Mouse (Mus musculus) testis, postnatal 10 days (tissue): Measurements from ENCODE around the gene Atp8a2.
"Not testable (repeated sequence)": the region's sequence is repeated elsewhere in the genome, so short reads cannot be mapped to it uniquely, and the experiment has no call there.

ENCODE experiments used
- DNase-seq: peaks from one replicate; pipeline ENCODE4 v3.0.0; 2021; ENCODE audit warnings: low spot score

Atp8a2 gene

DNA sequence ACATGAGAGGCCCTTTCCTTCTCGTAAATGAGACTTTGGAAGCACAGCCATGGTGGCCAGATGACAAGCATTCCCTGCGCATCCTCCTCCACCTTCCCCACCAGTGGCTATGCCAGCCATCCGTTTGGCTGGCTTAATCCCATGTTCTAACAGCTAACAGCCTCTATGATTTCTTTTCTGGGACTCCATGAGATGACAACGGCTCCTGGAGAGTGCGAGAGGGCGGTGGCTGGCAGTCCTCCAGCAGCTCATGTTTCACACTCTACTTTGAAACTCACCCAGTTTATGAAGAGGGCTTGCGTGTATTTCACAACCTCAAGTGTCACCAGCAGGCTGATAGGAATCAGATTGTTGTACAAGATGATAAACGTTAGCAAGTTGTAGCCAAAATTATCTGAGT, 170.3 kb downstream of the Atp8a2 start:
- peak; percentile 67 for DNase-seq

DNA sequence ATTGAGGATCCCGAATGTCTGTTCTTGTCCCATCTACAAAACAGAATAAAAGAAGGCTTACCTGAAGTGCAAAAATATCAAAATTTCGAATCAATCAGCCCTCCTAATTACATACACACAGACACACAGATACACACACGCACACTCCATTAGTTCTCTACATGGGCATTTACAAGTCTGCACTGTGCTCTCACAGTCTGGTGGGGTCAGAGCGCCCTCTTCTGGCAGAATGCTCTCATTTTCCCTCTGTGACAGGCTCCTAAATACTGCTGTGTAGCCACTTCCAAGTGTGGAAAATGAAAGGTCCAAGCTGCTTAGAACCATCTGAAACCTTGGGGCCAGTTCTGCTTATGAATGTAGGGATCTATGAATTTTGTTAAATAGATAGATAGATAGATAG, 181.1 kb downstream of the Atp8a2 start:
- peak; percentile 88 for DNase-seq

DNA sequence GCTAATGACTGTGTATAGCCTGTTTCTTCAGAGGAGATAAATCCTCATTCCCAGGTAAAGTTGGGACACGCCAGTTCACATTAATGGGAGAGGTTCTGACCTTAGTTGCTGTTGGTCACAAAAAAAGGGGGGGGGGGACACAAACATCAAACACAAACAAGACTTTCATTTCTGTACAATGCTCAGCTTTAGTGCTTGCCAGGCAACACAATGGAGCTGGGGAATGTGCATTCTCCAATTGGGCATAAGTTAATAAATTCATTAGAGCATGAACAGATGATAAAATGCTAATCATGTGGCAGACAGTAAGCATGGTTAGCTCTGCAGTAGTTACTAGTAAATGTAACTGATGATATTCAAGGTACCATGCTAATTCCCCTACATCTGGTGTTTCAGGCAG, 195.2 kb downstream of the Atp8a2 start:
- no peak for DNase-seq

DNA sequence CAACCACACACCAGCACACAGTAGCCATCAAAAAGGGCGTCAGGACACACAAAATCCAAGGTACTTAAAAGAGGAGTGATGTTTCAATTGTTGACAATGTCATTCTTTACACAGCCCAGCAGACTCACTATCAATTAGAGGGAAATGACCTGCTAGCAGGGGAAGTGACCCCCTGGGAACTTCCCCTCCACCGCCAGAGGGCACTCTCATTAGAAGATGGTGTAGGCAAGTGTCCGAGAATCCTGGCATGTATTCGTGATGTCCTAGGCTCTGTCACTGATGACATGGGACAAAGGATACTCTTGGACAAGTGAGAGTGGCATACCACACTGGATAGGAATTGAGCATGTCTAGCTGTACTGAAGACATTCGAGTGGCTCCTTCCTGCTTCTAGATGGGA, 208.1 kb downstream of the Atp8a2 start:
- peak; percentile 45 for DNase-seq

DNA sequence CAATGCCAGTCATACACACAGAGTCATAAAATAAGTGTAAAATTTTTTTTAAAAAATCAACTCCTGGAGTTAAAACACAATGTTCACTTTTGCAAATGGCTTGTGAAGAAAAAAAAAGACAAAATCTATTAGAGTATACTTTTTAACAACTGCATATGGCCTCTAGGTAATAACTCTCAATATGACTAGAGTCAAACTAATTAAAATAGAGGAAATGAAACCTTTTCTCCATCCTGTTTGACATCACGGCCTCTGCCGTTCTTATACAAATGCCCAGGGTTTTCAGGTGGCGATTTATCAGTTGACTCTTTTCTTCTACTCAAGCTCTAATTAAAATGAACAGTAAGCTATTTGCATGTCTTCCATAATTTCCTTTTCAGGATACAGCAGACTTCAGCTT, 209.0 kb downstream of the Atp8a2 start:
- no peak for DNase-seq

DNA sequence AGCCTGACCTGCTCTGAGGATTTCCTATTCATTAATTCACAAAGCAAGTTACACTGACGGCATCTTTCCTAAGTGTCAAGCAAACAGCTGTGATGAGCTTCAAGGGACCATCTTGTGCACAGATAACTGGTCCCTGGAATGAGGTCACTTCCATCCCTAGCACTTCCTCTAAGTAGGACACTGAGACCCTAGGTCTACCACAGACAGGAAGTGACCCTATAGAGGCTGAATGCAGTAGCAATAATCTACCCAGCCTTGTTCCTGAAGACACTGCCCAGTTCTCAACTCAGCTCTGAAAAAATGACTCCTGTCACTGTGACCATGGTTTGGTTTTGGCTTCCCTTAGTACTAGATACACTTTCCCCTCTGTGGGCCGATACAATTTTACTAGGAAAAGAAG, 219.0 kb downstream of the Atp8a2 start:
- no peak for DNase-seq

DNA sequence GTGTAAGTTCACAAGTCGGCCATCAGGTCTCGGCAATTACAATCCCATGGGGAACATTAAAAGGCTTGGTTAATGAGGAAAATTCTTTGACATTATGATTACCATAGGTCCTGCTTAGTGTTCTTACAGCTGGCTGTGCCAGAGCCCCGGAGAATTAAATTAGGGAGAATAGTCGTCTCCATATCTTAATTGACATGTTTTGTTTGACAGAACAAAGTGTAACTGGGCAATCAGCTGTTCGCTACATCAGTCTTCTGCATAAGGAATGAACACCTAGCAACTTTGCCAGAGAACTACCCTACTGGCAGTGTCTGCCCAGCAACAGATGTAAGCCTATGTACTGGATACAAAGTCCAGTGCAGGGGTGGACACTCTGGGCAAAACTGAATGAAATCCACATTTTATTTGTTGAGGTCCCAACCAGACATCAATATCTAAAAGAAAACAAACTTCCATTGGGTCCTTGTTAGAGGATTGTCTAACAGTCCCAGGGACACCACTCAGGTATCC, 225.7 kb downstream of the Atp8a2 start:
- DNase-seq = no peak

DNA sequence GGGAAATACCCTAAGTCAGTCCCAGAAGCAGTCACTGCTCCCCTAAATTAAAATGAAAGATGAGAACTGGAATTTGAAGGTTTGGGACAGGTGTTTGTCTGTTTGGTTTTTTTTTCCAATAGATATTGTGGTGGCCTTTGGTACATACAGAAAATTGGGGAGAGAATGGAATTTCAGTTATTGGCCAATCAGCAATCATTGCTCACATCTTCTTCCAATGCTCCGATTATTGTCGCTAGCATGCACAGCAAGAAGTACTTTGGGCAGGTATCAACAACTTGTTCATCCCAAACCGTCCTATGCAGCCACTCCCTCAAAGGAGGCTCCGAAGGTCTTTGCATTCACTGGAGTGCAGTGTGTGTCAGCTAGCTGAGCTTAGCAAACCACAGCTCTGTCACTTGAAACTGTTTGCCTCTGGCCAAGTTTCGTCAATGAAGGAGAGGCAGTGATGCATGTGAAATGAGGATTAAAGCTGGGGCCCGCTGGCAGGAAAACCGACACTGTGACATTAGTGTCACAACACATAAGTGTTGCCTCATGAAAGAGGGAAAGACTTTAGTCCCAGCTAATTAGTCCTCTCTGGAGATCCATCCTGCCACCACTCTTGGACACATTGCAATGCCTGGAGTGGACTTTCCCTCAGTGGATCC, 227.4 kb downstream of the Atp8a2 start:
- DNase-seq = no peak

DNA sequence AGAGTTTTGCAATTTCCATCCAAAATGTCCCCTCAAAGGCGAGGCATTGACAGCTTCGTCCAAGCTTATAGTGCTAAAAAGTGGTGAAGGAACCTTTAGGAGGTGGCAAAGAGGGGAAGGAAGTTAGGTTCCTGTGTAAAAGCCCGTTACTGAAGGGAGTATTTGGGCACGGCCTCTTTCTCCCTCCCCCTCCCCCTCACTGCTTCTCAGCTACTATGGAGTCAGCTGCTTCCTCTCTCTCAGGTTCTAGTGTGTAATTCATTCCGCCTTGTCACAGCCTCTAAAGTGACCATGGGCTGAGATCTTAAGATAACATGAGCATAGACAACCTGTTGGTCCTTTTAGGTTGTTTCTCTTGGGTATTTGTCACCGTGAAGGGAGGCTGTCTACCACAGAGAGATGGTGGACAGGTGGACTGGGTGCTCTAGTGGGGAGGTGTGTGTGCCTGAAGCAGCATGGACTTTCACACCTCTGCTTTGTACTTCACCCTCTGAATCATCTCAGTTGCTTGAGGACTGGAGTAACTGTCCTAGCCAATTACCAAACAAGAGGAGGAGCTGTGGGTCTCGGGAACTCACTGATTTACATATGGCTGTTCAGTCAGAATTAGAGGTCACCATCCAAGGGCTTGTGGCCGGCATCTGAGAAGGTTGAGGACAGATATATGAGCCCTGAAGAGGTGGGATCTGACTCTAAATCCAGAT, 229.0 kb downstream of the Atp8a2 start:
- DNase-seq = no peak

DNA sequence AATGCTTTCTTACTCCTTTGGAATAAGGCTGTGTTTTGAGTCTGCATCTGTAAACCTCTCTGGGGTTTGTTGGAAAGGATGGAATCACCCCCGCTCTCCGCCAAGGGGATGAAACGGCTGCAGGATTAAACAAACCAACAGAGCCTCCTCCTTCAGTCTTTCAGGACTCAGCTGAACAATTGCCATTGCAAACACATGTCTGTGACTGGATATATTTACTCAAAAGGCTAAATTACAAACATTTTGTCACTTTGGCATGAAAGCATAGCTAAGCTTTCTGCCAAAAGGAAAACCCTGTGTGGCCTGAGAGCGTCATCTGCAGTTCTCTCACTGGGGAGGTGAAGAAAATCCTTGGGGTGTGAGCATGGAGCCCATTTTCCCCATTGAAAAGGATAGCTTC, 230.0 kb downstream of the Atp8a2 start:
- DNase-seq = no peak

DNA sequence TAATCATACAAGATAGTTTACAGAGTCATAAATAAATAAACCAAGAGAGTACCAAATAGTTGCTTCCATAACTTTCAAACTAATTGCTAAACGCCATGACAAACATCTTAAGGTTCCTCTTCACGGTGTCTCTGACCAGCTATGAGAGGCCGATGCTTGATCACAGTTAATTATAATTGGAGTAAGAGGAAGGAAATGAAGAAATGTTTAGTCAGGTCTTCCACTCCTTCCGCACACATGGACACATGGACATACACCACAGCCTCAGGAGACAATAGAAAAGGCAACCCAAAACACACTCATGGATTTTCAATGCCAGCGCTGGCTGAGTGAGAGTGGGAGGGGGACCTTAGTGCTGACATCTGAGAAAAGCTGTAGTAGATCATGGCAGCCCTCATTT, 232.4 kb downstream of the Atp8a2 start:
- DNase-seq = no peak

DNA sequence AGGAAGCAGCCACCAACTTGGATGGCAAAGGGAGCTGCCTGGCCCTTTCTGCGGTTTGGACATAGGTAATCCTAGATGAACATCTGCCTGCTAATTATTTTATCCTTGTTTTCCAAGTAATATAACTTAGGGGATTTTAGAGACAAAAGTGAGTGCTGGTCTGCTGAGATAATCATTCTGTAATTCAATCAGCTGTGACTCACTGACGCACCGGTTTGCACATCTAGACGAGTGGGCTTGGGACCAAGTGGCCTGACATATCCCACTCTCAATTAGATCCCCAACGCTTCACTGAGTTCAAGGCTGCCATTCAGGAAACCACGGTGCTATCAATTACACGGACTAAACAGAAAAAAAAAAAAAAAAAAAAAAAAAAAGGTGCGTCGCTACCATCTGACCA, 236.0 kb downstream of the Atp8a2 start:
- no peak for DNase-seq

DNA sequence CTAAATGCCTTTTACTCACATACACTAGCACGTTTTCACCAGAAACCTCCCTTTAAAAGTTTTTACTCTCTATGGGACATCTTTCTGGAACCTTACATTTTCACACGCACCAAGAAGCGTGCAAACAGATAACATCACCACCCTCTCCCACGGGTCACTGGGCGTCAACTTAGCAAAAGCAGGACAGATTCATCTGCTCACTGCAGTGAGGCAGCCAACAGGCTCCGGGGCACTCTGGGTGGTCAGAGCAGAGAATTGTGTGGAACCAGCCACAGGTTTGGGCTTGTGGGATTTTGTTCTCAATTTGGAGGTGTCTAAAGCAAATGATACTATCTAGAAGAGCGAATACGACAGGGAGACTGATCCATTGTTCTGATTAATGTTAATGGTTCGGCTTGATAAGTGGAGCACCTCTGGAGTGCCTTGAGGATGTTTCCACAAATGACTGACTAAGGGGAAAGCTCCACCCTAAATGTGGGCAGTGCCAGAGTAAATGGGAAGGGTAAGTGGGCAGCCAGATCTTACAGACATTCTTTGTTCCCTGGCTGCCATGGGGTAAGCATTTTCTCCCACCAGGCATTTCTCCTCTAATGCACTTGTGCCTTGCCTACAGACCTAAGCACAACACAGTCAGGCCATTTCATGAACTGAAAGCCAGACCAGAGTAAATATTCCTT, 236.6 kb downstream of the Atp8a2 start:
- no peak for DNase-seq

DNA sequence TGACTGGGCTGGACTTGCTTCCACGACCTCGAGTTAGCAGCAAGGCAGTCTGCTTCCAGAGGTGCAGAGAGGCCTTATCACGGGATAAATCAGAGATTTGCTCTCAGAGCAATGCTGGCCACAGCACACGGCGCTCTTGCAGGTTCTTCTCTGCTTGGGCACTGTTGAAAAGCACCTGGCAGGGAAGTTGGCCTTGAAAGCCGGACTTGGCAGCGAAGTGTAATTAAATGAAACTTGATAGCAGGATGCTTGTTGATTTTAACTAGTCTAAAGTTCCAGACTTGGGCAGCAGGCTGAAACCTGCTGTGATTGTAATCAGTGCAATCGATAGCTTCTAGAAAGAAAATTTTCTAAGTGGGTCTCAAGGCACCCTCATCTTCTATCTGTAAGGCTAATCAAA, 237.3 kb downstream of the Atp8a2 start:
- no peak for DNase-seq

DNA sequence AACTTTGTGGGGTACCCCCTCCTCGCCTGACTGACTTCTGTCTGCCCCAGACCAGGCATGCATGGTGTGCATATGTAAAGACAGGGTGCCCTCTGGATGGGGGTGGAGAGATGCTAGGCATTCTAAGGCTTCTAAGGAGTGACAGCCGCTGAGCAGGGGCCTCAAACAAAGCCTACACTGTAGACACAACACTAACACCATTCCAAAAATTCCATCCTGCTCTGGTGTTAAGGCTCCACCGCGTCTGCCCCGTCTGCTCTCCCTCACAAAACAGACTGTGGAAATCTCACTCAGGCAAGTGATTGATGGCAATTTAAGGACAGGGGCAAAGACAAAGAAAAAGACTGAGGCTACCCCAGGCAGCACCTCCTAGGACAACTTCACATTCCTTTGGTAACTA, 247.0 kb downstream of the Atp8a2 start:
- DNase-seq = no peak

DNA sequence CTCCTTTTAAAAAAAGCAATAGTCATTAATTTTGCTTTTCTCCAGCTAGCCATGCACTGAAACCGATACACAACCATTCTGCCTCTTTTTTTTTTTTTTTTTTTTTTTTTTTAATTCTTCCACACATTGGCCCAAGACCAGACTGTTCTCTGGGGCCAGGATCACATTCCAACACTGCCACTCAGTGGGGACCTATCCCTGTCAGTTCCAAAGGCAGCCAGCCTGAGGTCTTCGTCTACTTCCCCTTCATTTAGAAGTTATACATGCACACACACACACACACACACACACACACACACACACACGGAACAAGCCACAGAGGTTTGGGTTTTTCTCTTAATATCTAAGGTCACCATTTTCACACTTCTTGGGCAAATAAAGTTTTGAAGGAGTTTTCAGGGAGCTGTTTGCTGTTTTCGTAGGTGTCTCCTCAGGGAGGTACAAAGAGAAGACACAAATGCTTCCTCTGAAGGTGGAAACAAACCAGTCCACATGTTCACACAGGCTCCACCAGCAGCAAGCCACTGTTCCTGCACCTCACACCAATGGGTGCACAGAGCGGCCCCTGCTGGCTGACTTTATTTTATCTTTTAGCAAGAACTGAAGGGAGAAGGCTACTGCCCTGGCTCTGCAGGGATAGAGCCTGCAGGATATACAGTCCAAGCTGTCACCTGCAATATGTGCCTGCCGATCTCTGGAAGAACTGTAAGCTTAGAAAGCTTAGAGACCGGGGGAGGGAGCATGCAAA, 253.9 kb downstream of the Atp8a2 start:
- DNase-seq = peak; percentile 90

DNA sequence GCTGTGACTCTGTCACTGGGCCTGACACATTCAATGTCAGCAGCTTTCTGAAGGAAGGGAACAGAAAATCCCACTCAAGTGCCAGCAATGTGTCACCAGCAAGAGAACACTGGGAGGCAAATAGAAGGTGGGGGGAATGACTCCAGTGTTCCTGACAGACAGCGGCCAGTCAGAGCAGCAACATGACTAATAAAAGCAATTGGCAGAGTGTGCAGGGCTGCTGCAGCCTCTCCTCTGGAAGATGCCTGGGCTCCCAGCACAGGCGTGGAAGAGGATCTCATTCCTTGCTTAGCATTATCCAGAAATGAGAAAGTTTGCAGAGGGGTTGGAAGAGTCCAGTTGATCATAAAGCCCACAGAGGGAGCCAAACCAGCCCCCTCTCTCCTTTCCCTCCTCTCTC, 254.8 kb downstream of the Atp8a2 start:
- no peak for DNase-seq

DNA sequence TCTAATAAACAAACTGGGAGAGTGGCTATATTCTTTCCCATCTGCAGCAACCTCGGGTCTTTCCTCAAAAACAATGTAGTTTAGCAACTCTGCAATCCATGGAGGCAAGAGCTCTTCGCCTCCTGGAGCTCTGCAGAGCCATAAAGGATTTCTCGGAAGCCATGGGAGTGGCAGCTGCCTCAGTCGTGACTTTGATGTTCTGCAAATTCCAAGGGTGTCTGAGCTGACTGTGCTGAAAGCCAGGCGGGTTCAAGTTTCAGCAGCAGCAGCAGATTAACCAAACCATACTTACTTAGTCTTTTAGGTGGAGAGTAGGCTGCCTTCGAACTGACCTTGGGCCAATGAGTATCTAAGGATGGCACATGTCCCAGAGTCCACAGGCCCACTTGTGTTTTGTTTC, 264.6 kb downstream of the Atp8a2 start:
- DNase-seq = no peak

DNA sequence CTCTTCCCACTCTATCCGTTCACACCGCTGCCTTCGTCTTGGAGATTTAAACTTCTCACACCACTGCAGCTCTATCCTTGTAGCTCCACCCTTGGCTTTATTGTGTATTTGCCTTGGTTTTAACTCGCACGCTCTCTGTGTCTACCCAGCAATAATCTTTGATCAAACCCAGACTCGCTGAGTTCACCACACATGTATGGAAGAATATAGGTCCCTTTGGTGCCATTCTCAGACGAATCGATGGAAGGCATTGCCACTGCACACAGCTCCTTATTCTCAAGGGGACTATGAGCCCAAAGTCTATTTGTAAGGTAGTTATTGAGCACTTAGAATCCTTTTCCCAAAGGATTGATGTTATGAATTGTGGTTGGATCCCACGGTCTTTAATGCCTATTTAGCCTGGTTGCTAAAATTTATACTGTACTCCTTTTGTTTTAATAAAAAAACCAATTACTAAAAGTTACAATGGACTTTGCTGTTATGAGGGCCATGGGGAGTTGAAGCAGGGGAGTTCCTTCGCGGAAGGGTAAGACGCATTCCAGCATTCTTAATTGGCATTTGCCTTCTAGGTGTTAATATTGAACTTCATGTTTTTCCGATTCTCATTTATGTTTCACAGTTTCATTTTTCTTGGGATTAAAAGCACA, 265.4 kb downstream of the Atp8a2 start:
- no peak for DNase-seq

DNA sequence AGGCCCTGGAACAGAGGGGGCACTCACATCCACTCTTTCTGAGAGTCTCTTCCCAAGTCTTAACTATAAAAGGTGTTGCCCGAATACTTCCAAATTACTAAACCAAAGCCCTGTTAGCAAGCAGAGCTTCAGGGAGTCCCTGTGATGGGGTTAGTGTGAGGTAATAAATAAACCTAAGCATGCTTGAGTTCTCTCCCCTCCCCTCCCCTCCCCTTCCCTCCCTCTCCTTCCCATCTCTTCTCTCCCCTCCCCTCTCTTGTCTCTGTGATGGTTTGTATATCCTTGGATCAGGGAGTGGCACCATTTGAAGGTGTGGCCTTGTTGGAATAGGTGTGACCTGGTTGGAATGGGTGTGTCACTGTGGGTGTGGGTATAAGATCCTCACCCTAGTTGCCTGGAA, 267.8 kb downstream of the Atp8a2 start:
- not testable (repeated sequence) for DNase-seq

DNA sequence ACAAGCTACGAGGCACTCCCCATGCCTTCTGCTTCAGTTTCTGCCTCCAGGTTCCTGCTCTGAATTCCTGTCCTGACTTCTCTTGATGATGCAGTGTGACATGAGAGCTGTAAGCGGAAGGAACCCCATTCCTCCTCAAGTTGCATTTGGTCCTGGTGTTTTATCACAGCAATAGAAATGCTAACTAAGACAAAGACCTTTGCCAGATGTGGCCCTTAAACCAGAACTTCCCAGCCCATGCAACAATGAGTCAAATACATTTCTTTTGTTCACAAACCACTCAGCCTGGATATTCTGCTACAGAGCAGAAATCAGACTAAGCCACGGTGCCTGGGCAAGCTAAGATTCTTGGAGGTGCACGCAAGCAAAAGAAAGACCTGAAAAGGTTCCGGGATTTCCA, 268.2 kb downstream of the Atp8a2 start:
- no peak for DNase-seq

DNA sequence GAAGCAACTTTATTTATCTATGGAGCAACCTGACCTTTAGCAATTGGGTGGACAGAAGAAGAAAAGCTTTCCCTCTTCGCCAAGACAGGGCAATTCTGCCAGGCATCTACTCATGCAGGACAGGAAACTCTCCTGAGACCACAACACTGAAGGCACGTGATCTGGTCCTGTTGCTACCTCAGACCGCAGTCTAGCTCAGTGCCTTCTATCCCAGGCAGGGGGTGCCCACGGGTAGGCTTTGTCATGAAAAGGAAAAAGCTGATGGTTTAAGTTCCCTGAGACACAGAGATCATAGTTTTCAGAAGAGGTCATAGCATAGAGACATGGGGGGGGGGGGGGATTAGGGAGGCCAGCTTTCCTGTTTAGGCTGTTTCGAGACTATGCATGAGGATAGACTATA, 269.2 kb downstream of the Atp8a2 start:
- DNase-seq = no peak
